Mouse (Mus musculus): ENCODE data around the gene Bpifb4.

Gene Bpifb4

DNA sequence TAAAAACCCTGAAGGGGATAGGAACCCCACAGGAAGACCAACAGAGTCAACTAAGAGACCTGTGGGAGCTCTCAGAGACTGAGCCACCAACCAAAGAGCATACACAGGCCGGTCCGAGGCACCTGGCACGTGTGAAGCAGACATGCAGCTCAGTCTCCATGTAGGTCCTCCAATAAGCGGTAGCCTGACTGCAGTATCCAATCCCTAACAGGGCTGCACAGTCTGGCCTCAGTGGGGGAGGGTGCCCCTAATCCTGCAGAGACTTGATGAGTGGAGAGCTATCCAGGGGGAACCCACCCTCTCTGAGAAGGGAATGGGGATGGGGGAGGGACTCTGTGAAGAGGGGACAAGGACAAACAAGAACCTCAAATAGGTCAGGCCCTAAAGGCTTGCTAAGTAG, 67.7 kb downstream of the Bpifb4 start:
- DNase-seq, result no peak

DNA sequence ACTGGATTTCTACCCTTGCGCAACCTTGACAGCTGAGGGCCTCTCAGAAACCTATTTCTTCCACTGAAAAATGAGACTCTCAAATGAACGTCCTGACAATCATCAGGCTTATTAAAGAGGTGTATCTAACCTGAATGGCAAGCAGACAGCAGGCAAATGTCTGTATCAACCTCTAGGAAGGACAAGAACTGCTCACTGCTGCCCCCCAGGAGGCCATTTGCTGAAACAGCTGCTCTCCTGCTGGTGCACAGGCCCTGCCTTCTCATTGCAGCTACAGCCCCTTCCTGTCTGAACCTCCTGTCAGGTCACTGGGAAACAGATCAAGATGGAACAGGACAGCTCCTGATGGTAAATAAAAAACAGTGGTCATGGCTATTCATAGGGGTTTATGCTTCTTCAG, 68.3 kb downstream of the Bpifb4 start:
- no peak for DNase-seq

DNA sequence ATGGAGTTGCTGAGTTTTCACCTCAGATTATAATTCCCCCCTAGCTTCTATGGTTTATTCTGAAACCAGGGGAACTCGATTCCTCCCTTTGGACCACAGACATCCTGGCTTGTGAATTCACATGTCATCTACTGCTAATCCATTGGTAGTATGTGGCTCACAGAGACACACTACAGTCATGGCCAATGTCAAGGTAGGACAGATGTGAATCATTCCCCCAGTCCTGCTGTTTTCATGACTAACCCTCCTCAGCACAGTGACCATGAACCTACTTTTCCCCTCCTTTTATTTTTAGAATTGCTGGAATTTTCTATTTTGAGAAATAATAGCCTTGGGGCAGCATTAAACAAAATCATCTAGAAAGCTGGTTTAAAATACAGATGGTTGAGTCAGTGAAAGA, 69.4 kb downstream of the Bpifb4 start:
- DNase-seq, result no peak

DNA sequence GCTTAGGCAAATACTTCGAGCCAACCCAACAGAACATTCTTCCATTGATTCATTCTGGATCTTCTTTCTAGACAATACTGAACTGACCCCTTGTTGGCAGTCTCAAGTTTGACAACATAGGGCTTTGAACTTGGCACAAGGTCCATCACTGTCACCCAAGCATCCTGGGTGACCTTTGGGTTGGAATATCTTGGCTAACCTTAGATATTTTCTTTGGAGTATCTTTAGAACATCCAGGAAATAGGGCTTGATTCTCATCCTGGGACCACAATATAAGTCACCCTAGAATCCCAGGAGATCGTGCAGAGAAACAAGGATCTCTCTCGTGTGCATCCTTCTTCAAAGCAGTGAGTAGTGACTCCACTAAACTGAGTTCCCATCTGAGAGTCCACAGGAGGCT, 70.0 kb downstream of the Bpifb4 start, which contains the start of gene Bpifa2:
Gene Bpifa2 (plus strand): TSS at position 301 of the 400 bp plus-strand sequence.
- DNase-seq, result no peak

All from kidney, adult 8-10 months (tissue).